Mouse (Mus musculus) stomach, postnatal 0 days (tissue): ENCODE results near the gene Calcoco1. TPM values are rescaled to one million over a fixed set of nuclear protein-coding genes. Genes with fewer than 3 reads are reported as not detected.
A peak's percentile ranks its signal among the peaks of the same experiment; 100 is the strongest.

ENCODE experiments used
- ATAC-seq: fragments of 200-750 bp; cut with Nextera tagmentation; 2 replicates; pipeline ENCODE4 v1.8.0; 2017; ENCODE audit not compliant: low FRiP score, low TSS enrichment
- DNase-seq: peaks from one replicate; pipeline ENCODE4 v3.0.0-alpha.2; 2016; ENCODE audit warnings: low spot score
- H3K27ac ChIP-seq: fragments of 300-500 bp; sonication (generic); replicated peaks from 2 replicates; pipeline ENCODE4 v1.5.1; 2014; ENCODE audit warnings: mild to moderate bottlenecking, control low read depth
- H3K27me3 ChIP-seq: fragments of 300-500 bp; sonication (generic); 2 replicates; pipeline ENCODE4 v1.6.1; 2014; ENCODE audit warnings: low read length; ENCODE audit not compliant: control insufficient read depth, insufficient read depth
- H3K36me3 ChIP-seq: fragments of 300-500 bp; sonication (generic); 2 replicates; pipeline ENCODE4 v1.6.1; 2014; ENCODE audit warnings: low read length, mixed read lengths; ENCODE audit not compliant: control insufficient read depth, insufficient read depth
- H3K4me1 ChIP-seq: fragments of 300-500 bp; sonication (generic); replicated peaks from 2 replicates; pipeline ENCODE4 v1.6.1; 2014; ENCODE audit warnings: antibody characterized with exemption; ENCODE audit not compliant: control insufficient read depth, insufficient read depth
- H3K4me2 ChIP-seq: fragments of 300-500 bp; sonication (generic); replicated peaks from 2 replicates; pipeline ENCODE4 v1.6.1; 2014; ENCODE audit warnings: low read depth, mild to moderate bottlenecking, control low read depth, moderate library complexity
- H3K4me3 ChIP-seq: fragments of 300-500 bp; sonication (generic); 2 replicates; pipeline ENCODE4 v1.5.1; 2014; ENCODE audit warnings: low read depth, low read length, control low read depth
- H3K9ac ChIP-seq: fragments of 300-500 bp; sonication (generic); 2 replicates; pipeline ENCODE4 v1.6.1; 2014; ENCODE audit warnings: mild to moderate bottlenecking, low read length, control low read depth, mixed read lengths
- H3K9me3 ChIP-seq: fragments of 300-500 bp; sonication (generic); 2 replicates; pipeline ENCODE4 v1.6.1; 2016; ENCODE audit warnings: low read length; ENCODE audit not compliant: control insufficient read depth
- CTCF ChIP-seq: IDR thresholded peaks from 2 replicates; pipeline ENCODE4 v1.5.1; 2016; ENCODE audit warnings: antibody characterized with exemption, low read depth, mild to moderate bottlenecking, moderate library complexity
- EP300 ChIP-seq: optimal IDR thresholded peaks from 2 replicates; pipeline ENCODE3; 2016; ENCODE audit warnings: antibody characterized with exemption
- WGBS: fragments of 180-500 bp; shearing (Covaris S2); extraction: QIAGEN DNeasy Blood & Tissue Kit; methylation state at CpG from one replicate; pipeline ENCODE4 v1.1.7; 2014; 5-methylcytosine and 5-hydroxymethylcytosine counted together
- polyA plus RNA-seq: library from polyadenylated mRNA; unstranded; fragments of >200 nt; fragmentation: Nextera tagmentation; extraction: Ambion mirVana; gene quantifications from 2 replicates; pipeline ENCODE4 v1.2.1, GENCODE M21; 2015

Calcoco1 gene
- polyA plus RNA-seq, 1 experiment from 2014 or later: 25.5 TPM

- WGBS: under 1% methylated on average over 11 of the region's 11 CpGs
- TF ChIP-seq EP300 (no peak), CTCF (no peak)
- Histone ChIP-seq H3K36me3 (no peaks in the 10 kb centered on the region), H3K27ac (no peak overlapping the region), H3K4me3 (peak overlapping the region; percentile 53), H3K4me2 (peak overlapping the region; percentile 92), H3K9ac (no peak overlapping the region), H3K9me3 (no peaks in the 10 kb centered on the region), H3K27me3 (peaks cover 18% of the 10 kb centered on the region; the same call in 1 of the 2 replicates), H3K4me1 (peaks cover 5% of the 10 kb centered on the region; the same call in 1 of the 2 replicates)
- DNase-seq (peak; percentile 65), ATAC-seq (peak; percentile 80)
These were observed 28.4 kb downstream of the Calcoco1 start for GRCm38 (mm10) chr15:102693600-102693999.

GRCm38 (mm10) chr15:102692991-102693411, 29.0 kb downstream of the Calcoco1 start:
- ATAC-seq: peak; percentile 54; the same call in 1 of the 2 replicates
- H3K27ac ChIP-seq: no peak overlapping the region
- peak overlapping the region; percentile 52 for H3K9ac ChIP-seq
- no peaks in the 10 kb centered on the region for H3K36me3 ChIP-seq
- WGBS: under 1% methylated on average over 27 of the region's 32 CpGs
- H3K9me3 ChIP-seq: no peaks in the 10 kb centered on the region
- H3K4me3 ChIP-seq: peak overlapping the region; percentile 53
- DNase-seq: peak; percentile 75
- H3K4me1 ChIP-seq: peaks cover 5% of the 10 kb centered on the region; the same call in 1 of the 2 replicates
- TF ChIP-seq EP300: no peak
- peak; percentile 83 for TF ChIP-seq CTCF
- peak overlapping the region; percentile 92 for H3K4me2 ChIP-seq
- H3K27me3 ChIP-seq: peaks cover 16% of the 10 kb centered on the region; the same call in 1 of the 2 replicates

DNA sequence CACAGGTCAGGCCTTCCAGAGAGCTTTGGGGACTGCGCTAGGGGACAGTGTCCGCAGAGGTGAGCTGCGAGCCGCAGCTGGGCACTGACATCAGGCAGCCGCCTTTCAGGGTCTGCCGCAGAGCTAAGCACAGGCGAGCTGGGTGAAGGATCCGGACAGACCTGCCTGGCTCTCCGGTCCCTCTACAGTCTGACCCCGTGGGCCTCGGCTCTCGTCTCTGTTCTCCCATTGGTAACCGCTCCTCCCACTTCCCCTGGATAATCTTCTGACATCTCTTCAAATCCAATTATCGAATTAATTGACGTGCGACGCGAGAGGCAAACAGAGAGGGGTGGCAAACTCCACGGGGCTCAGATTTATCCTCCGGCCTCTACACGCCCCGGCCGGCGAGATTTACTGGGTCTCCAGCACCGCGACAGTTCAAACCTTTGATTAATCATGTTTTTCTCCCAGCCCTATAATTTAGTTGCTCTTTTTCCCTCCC, 29.6 kb downstream of the Calcoco1 start:
- TF ChIP-seq CTCF (no peak), EP300 (no peak)
- Histone ChIP-seq H3K9ac (peak overlapping the region; percentile 28; the same call in 1 of the 2 replicates), H3K4me1 (peaks cover 5% of the 10 kb centered on the region; the same call in 1 of the 2 replicates), H3K4me3 (peak overlapping the region; percentile 53), H3K9me3 (no peaks in the 10 kb centered on the region), H3K27me3 (peaks cover 13% of the 10 kb centered on the region; the same call in 1 of the 2 replicates), H3K36me3 (no peaks in the 10 kb centered on the region), H3K27ac (no peak overlapping the region), H3K4me2 (peak overlapping the region; percentile 92)
- no peak for ATAC-seq
- DNase-seq: no peak
- 6% methylated on average over 26 of the region's 26 CpGs for WGBS

DNA sequence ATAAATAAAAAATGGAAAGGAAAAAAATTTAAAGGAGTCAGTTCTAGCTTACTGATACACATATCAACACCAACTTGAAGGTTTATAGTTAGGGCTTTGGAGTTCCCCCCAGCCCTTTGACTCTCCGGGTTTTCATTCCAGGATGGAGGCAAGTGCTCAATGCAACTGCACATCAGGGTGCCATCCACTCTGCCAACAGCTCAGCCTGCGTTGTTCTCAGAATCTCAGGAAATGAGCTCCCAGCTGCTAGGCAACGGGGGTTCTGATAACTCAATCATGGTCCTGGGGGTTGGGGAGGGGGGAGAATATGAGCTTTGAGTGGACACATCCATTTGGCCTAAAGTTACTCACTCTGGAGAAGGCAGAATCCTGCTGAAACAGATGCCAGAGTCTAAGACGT, 36.2 kb downstream of the Calcoco1 start:
- no peak overlapping the region for H3K4me2 ChIP-seq
- no peaks in the 10 kb centered on the region for H3K36me3 ChIP-seq

DNA sequence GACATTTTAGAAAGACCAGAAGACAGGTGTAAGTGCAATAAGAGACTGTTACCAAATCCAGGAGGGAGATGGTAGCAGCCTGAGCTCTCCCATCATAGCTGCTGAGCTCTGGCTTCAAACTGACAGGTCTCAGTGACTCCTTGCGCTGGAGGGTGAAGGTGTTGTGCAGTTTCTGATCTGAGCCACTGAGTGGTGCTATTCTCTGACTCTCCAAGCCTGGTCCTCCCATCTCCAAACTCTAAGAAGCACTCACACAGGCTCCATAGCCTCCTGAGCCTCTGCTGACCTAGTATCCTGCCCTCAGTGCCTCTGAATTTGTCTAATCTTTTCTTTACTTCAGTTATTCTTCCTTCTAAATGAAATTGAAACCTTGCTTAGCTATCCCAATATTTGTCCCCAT, 38.3 kb downstream of the Calcoco1 start:
- Histone ChIP-seq H3K4me3 (no peak overlapping the region), H3K4me1 (no peaks in the 10 kb centered on the region), H3K27me3 (no peaks in the 10 kb centered on the region), H3K4me2 (no peak overlapping the region), H3K9ac (no peak overlapping the region), H3K9me3 (no peaks in the 10 kb centered on the region), H3K27ac (no peak overlapping the region), H3K36me3 (no peaks in the 10 kb centered on the region)
- peak; percentile 32; the same call in 1 of the 2 replicates for ATAC-seq
- peak; percentile 30 for DNase-seq
- 17% methylated on average over 1 of the region's 1 CpGs for WGBS
- TF ChIP-seq EP300 (no peak), CTCF (peak; percentile 67)

More for the DNA sequence above, 36.2 kb downstream of the Calcoco1 start:
- WGBS: 26% methylated on average over 4 of the region's 4 CpGs
- Histone ChIP-seq H3K4me3 (no peak overlapping the region), H3K9ac (no peak overlapping the region), H3K4me1 (no peaks in the 10 kb centered on the region), H3K9me3 (no peaks in the 10 kb centered on the region), H3K27ac (no peak overlapping the region), H3K27me3 (no peaks in the 10 kb centered on the region)
- ATAC-seq: no peak
- no peak for TF ChIP-seq CTCF
- TF ChIP-seq EP300: no peak
- DNase-seq: no peak

DNA sequence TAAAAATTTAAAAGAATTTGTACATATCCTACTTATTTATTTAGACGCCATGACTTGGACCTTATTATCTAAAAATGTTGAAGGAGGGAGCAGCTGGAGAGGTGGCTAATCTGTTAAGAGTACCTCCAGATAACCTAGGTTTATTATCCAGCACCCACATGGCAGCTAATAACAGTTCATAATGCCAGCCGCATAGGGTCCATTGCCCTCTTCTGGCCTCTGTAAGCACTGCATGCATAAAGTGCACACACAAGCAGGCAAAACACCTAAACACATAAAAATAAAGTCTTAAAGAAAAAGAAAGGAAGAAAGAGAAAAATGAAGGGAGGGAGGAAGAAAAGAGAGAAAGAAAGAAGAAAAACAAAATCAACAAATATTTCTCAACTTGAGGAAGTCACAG, 45.6 kb downstream of the Calcoco1 start:
- DNase-seq: no peak
- TF ChIP-seq EP300: no peak
- peak; percentile 57 for TF ChIP-seq CTCF
- Histone ChIP-seq H3K36me3 (no peaks in the 10 kb centered on the region), H3K9ac (no peak overlapping the region), H3K4me1 (no peaks in the 10 kb centered on the region), H3K27ac (no peak overlapping the region), H3K27me3 (no peaks in the 10 kb centered on the region), H3K9me3 (no peaks in the 10 kb centered on the region), H3K4me3 (no peak overlapping the region), H3K4me2 (no peak overlapping the region)
- WGBS: 88% methylated on average over 2 of the region's 2 CpGs
- no peak for ATAC-seq
